Mouse (Mus musculus) embryonic facial prominence, embryonic 14.5 days (tissue): Measurements from ENCODE around the gene Fmn2. TPM values are rescaled to one million over a fixed set of nuclear protein-coding genes. Genes with fewer than 3 reads are reported as not detected.
A peak's percentile ranks its signal among the peaks of the same experiment; 100 is the strongest.

Source experiments
- ATAC-seq: fragments of 200-750 bp; cut with Nextera tagmentation; 2 replicates; pipeline ENCODE4 v1.8.0; 2017; ENCODE audit warnings: low read depth, moderate number of reproducible peaks, moderate TSS enrichment
- DNase-seq: peaks from one replicate; pipeline ENCODE4 v3.0.0-alpha.2; 2015; ENCODE audit warnings: low spot score
- H3K27ac ChIP-seq: fragments of 300-500 bp; sonication (generic); replicated peaks from 2 replicates; pipeline ENCODE4 v1.5.1; 2014; ENCODE audit warnings: low read depth, mild to moderate bottlenecking, low read length, moderate library complexity
- H3K27me3 ChIP-seq: fragments of 300-500 bp; sonication (generic); replicated peaks from 2 replicates; pipeline ENCODE4 v1.6.1; 2014; ENCODE audit warnings: low read length; ENCODE audit not compliant: control insufficient read depth, insufficient read depth
- H3K36me3 ChIP-seq: fragments of 300-500 bp; sonication (generic); 2 replicates; pipeline ENCODE4 v1.6.1; 2014; ENCODE audit warnings: low read length, mixed read lengths; ENCODE audit not compliant: control insufficient read depth, insufficient read depth
- H3K4me1 ChIP-seq: fragments of 300-500 bp; sonication (generic); 2 replicates; pipeline ENCODE4 v1.6.1; 2014; ENCODE audit warnings: antibody characterized with exemption, low read length; ENCODE audit not compliant: control insufficient read depth, insufficient read depth
- H3K4me2 ChIP-seq: fragments of 300-500 bp; sonication (generic); 2 replicates; pipeline ENCODE4 v1.6.1; 2014; ENCODE audit warnings: low read depth, mild to moderate bottlenecking, low read length, moderate library complexity, mixed read lengths
- H3K4me3 ChIP-seq: fragments of 300-500 bp; sonication (generic); 2 replicates; pipeline ENCODE4 v1.5.1; 2014; ENCODE audit warnings: low read depth, mild to moderate bottlenecking, low read length
- H3K9ac ChIP-seq: fragments of 300-500 bp; sonication (generic); 2 replicates; pipeline ENCODE4 v1.6.1; 2014; ENCODE audit warnings: low read depth, mild to moderate bottlenecking, low read length, moderate library complexity, mixed read lengths
- H3K9me3 ChIP-seq: fragments of 300-500 bp; sonication (generic); 2 replicates; pipeline ENCODE4 v1.6.1; 2016; ENCODE audit warnings: low read length; ENCODE audit not compliant: control insufficient read depth
- WGBS: fragments of 180-500 bp; shearing (Covaris S2); extraction: QIAGEN DNeasy Blood & Tissue Kit; methylation state at CpG from one replicate; pipeline ENCODE4 v1.1.7; 2014; 5-methylcytosine and 5-hydroxymethylcytosine counted together
- polyA plus RNA-seq: library from polyadenylated mRNA; unstranded; fragments of >200 nt; fragmentation: Nextera tagmentation; extraction: Ambion mirVana; gene quantifications from 2 replicates; pipeline ENCODE4 v1.2.1, GENCODE M21; 2014

Fmn2 gene
- polyA plus RNA-seq, 1 experiment from 2014 or later = 1.3 TPM

DNA sequence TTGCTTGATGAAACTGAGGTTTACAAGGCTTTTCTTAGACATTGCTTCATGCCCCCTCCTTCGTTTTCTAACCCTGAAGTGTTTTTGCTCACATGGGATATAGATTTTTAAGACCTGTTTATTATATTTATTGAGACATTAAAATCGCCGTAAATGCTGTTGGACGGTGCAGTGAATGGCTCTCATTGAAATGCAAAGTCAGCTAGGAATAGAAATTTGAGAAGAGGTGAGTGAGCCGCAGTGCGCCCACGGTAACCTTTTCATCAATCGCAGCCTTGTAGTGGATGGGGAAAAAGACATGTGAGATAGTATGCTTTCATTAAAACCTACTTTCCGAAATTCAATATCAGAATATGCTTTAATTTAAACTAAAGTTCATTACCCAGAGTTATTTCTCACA lies 153.7 kb downstream of the Fmn2 start:
- no peaks in the 10 kb centered on the region for H3K4me1 ChIP-seq
- WGBS = 41% methylated on average over 9 of the region's 9 CpGs
- H3K27me3 ChIP-seq = no peaks in the 10 kb centered on the region

DNA sequence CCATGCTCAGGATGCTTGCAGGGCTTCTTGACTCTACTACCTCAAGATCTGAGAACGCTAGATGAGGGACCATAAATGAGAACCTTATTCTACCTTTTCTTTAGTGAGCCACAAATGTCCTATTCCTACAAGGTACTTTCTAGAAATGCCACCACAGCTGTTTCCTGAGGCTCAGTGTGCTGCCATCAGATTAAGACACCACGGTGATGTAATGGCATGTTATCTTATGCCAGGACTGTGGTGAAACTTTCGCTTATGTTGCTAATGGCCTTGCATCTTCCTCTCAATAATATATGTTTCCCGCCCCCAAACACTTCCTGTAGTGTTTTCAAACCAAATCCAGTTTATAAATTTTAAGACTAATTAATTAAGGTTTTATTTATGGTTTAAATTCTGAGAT lies 154.9 kb downstream of the Fmn2 start:
- Histone ChIP-seq H3K27me3 (no peaks in the 10 kb centered on the region), H3K4me2 (no peak overlapping the region), H3K4me3 (no peak overlapping the region), H3K36me3 (no peaks in the 10 kb centered on the region), H3K9ac (no peak overlapping the region), H3K27ac (no peak overlapping the region), H3K4me1 (no peaks in the 10 kb centered on the region), H3K9me3 (no peaks in the 10 kb centered on the region)
- 88% methylated on average over 4 of the region's 4 CpGs for WGBS
- ATAC-seq = no peak
- no peak for DNase-seq

More for the DNA sequence above, 153.7 kb downstream of the Fmn2 start:
- DNase-seq (no peak), ATAC-seq (no peak)
- Histone ChIP-seq H3K36me3 (no peaks in the 10 kb centered on the region), H3K9ac (no peak overlapping the region), H3K4me3 (no peak overlapping the region), H3K27ac (no peak overlapping the region), H3K9me3 (no peaks in the 10 kb centered on the region), H3K4me2 (no peak overlapping the region)

DNA sequence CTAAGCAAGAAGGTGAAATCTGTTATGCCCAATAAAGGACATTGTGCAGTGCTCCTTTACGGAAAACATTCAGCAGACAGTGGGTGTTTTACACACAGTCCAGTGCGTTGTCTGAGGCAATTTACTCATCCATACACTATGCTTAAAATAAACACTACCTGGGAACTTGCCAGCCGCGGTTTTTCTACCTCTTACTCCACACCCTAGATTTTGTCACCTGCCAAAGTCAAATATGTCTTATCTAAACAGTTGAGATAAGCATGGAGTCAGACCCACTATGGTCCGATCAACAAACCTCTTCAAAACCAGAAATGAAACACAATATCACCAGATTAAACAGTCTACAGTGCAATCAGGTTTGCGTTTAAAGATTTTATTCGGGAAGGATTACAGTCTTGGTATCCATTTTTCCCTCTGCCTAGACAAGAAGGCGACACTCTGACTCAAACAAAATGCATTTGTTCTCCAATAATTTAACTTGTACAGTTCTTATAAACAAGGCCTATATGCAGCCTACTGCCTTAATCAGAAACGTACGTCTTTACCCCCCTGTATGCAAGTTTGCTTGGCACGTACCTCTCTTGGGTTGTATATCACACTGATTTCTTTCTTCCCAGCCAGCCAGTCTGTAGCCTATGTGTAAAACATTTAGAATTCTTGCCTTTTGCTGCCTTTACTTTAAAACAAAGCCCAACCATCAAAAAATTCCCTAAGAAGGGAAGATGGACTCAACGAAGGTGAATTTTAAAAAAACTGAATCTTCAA lies 158.0 kb downstream of the Fmn2 start:
- peak; percentile 44 for DNase-seq
- ATAC-seq = peak; percentile 46
- 59% methylated on average over 12 of the region's 12 CpGs for WGBS

GRCm38 (mm10) chr1:174665116-174665515 lies 163.5 kb downstream of the Fmn2 start:
- Histone ChIP-seq H3K4me3 (no peak overlapping the region), H3K9me3 (no peaks in the 10 kb centered on the region), H3K27me3 (no peaks in the 10 kb centered on the region), H3K4me2 (no peak overlapping the region), H3K36me3 (no peaks in the 10 kb centered on the region), H3K9ac (no peak overlapping the region), H3K4me1 (no peaks in the 10 kb centered on the region), H3K27ac (no peak overlapping the region)
- DNase-seq (peak; percentile 88), ATAC-seq (no peak; the same call in 1 of the 2 replicates)

More for the DNA sequence above, 158.0 kb downstream of the Fmn2 start:
- H3K9ac ChIP-seq = no peak overlapping the region
- no peaks in the 10 kb centered on the region for H3K27me3 ChIP-seq
- H3K4me3 ChIP-seq = no peak overlapping the region
- H3K9me3 ChIP-seq = no peaks in the 10 kb centered on the region
- no peak overlapping the region for H3K27ac ChIP-seq
- no peak overlapping the region for H3K4me2 ChIP-seq
- H3K36me3 ChIP-seq = no peaks in the 10 kb centered on the region
- no peaks in the 10 kb centered on the region for H3K4me1 ChIP-seq

DNA sequence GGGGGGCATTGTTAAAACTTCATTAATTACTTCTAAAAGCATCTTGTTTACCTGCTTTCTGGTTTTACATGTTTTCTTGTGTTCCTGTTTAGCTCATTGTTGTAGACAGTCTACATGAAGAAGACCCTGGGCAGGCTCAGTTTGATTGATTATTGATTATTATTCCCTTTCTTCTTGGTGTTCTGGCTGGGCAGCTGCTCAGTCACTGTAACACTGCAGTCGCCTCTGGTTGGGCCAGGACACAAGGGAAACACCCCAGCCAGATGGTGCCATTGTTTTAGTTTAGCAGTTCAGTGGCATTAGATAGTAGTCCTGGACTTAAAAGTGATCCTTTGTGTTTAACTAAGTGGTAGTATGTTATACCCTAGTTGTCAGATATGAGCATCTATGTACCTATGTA lies 167.5 kb downstream of the Fmn2 start:
- DNase-seq (no peak), ATAC-seq (no peak)
- 83% methylated on average over 1 of the region's 1 CpGs for WGBS
- Histone ChIP-seq H3K4me2 (no peak overlapping the region), H3K9ac (no peak overlapping the region), H3K27me3 (no peaks in the 10 kb centered on the region), H3K9me3 (no peaks in the 10 kb centered on the region), H3K36me3 (no peaks in the 10 kb centered on the region), H3K27ac (no peak overlapping the region), H3K4me1 (no peaks in the 10 kb centered on the region), H3K4me3 (no peak overlapping the region)

GRCm38 (mm10) chr1:174670846-174671245 lies 169.2 kb downstream of the Fmn2 start:
- Histone ChIP-seq H3K4me3 (no peak overlapping the region), H3K9ac (no peak overlapping the region), H3K9me3 (no peaks in the 10 kb centered on the region), H3K27ac (no peak overlapping the region; the same call in 1 of the 2 replicates), H3K36me3 (no peaks in the 10 kb centered on the region), H3K27me3 (no peaks in the 10 kb centered on the region), H3K4me2 (no peak overlapping the region; the same call in 1 of the 2 replicates), H3K4me1 (no peaks in the 10 kb centered on the region)
- 62% methylated on average over 8 of the region's 8 CpGs for WGBS
- ATAC-seq = no peak
- peak; percentile 67 for DNase-seq

- no peak overlapping the region for H3K9ac ChIP-seq
- ATAC-seq (no peak), DNase-seq (no peak)
- H3K9me3 ChIP-seq = no peaks in the 10 kb centered on the region
- no peak overlapping the region for H3K4me2 ChIP-seq
- H3K36me3 ChIP-seq = no peaks in the 10 kb centered on the region
- no peak overlapping the region for H3K4me3 ChIP-seq
- H3K4me1 ChIP-seq = peaks cover 14% of the 10 kb centered on the region; the same call in 1 of the 2 replicates
- no peaks in the 10 kb centered on the region for H3K27me3 ChIP-seq
- 63% methylated on average over 8 of the region's 8 CpGs for WGBS
- no peak overlapping the region for H3K27ac ChIP-seq
These were observed 173.0 kb downstream of the Fmn2 start for GRCm38 (mm10) chr1:174674586-174674985.

GRCm38 (mm10) chr1:174675316-174675715 lies 173.7 kb downstream of the Fmn2 start:
- 31% methylated on average over 6 of the region's 6 CpGs for WGBS
- DNase-seq (peak; percentile 76), ATAC-seq (no peak)
- no peak overlapping the region for H3K9ac ChIP-seq
- no peaks in the 10 kb centered on the region for H3K9me3 ChIP-seq
- no peak overlapping the region for H3K27ac ChIP-seq
- no peaks in the 10 kb centered on the region for H3K27me3 ChIP-seq
- no peak overlapping the region for H3K4me2 ChIP-seq
- H3K4me1 ChIP-seq = peaks cover 14% of the 10 kb centered on the region; the same call in 1 of the 2 replicates
- H3K4me3 ChIP-seq = no peak overlapping the region
- H3K36me3 ChIP-seq = no peaks in the 10 kb centered on the region

- WGBS = 45% methylated on average over 3 of the region's 3 CpGs
- Histone ChIP-seq H3K36me3 (no peaks in the 10 kb centered on the region), H3K4me2 (no peak overlapping the region), H3K27ac (no peak overlapping the region), H3K9me3 (no peaks in the 10 kb centered on the region), H3K27me3 (no peaks in the 10 kb centered on the region), H3K4me3 (no peak overlapping the region), H3K4me1 (peaks cover 14% of the 10 kb centered on the region; the same call in 1 of the 2 replicates), H3K9ac (no peak overlapping the region)
- DNase-seq (peak; percentile 40), ATAC-seq (peak; percentile 72; the same call in 1 of the 2 replicates)
These were observed 174.6 kb downstream of the Fmn2 start for GRCm38 (mm10) chr1:174676187-174676586.
